Mouse (Mus musculus): ENCODE measurements at regions not wholly inside any gene's neighbourhood (a gene's known extent, or its start where the extent isn't known, plus 50 kb on each side); places are given as distances from the start of the nearest gene placed in this dataset.

DNA sequence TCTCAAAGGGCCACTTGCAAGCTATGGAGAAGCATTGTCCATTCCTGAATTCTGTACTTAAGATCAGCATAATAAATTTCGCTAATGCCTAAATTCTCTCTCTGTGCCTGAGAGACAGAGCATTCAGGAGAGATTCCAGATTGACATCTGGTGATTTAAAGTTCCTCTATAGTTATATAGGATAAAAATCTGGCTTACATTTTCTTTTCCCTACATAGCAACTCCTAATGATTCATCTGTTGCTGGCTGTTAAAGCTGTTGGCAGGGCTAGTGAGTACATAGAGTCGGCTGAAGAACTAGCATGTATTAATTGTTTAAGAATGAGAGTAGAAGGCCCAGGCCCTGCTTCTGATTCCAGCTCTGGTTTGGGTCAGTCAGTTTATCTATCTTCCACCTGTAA is 870.0 kb upstream of the Stxbp6 start:
- WGBS: 66% methylated on average over 2 of the region's 2 CpGs
- no peak overlapping the region for H3K4me3 ChIP-seq (ENCODE audit: low read depth, low read length)
- no peak overlapping the region for H3K4me2 ChIP-seq (ENCODE audit: low read length)
- no peak for ATAC-seq (replicated peaks; ENCODE audit: low FRiP score, low TSS enrichment, low read depth)
- H3K27ac ChIP-seq (ENCODE audit: low read depth): no peak overlapping the region
- no peak for DNase-seq (ENCODE audit: low spot score)
- H3K27me3 ChIP-seq (replicated peaks; ENCODE audit: control insufficient read depth, insufficient read depth, low read length): no peaks in the 10 kb centered on the region
- H3K4me1 ChIP-seq (replicated peaks; ENCODE audit: control insufficient read depth, insufficient read depth, low read length): no peaks in the 10 kb centered on the region
- H3K9ac ChIP-seq (ENCODE audit: low read length): no peak overlapping the region
- H3K36me3 ChIP-seq (ENCODE audit: control insufficient read depth, insufficient read depth, low read length): no peaks in the 10 kb centered on the region
- no peaks in the 10 kb centered on the region for H3K9me3 ChIP-seq (ENCODE audit: control insufficient read depth, low read length)

DNA sequence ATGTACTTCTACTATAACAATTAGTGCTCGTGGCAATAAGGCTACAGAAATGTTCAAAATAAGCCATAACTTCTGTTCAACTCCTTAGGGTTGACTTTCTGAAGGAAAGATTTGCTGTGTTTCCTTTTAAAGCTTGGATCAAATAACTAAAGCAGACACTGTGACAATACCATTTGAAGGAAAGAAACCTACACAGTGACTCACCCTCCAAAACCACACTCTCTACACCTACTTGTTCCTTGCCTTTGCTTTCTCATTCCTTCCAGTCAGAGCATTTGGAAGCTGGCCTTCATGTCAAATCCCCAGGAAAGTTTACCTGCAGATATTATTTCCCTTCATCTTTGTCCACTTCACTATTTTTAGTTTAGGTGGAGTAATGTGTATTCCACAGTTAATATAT is 867.9 kb upstream of the Stxbp6 start:
- no peak overlapping the region for H3K4me2 ChIP-seq (ENCODE audit: low read length)
- H3K4me1 ChIP-seq (replicated peaks; ENCODE audit: control insufficient read depth, insufficient read depth, low read length): no peaks in the 10 kb centered on the region
- H3K4me3 ChIP-seq (ENCODE audit: low read depth, low read length): no peak overlapping the region
- DNase-seq (ENCODE audit: low spot score): no peak
- no peaks in the 10 kb centered on the region for H3K36me3 ChIP-seq (ENCODE audit: control insufficient read depth, insufficient read depth, low read length)
- no peak for ATAC-seq (replicated peaks; ENCODE audit: low FRiP score, low TSS enrichment, low read depth)
- H3K9me3 ChIP-seq (ENCODE audit: control insufficient read depth, low read length): no peaks in the 10 kb centered on the region
- WGBS: 55% methylated on average over 1 of the region's 1 CpGs
- no peak overlapping the region for H3K9ac ChIP-seq (ENCODE audit: low read length)
- no peak overlapping the region for H3K27ac ChIP-seq (ENCODE audit: low read depth)
- H3K27me3 ChIP-seq (replicated peaks; ENCODE audit: control insufficient read depth, insufficient read depth, low read length): no peaks in the 10 kb centered on the region

GRCm38 (mm10) chr12:45933388-45933787 is 858.9 kb upstream of the Stxbp6 start:
- H3K36me3 ChIP-seq (ENCODE audit: control insufficient read depth, insufficient read depth, low read length): no peaks in the 10 kb centered on the region
- no peak overlapping the region for H3K4me3 ChIP-seq (ENCODE audit: low read depth, low read length)
- H3K27me3 ChIP-seq (replicated peaks; ENCODE audit: control insufficient read depth, insufficient read depth, low read length): no peaks in the 10 kb centered on the region
- no peaks in the 10 kb centered on the region for H3K4me1 ChIP-seq (replicated peaks; ENCODE audit: control insufficient read depth, insufficient read depth, low read length)
- H3K4me2 ChIP-seq (ENCODE audit: low read length): no peak overlapping the region
- WGBS: 65% methylated on average over 2 of the region's 2 CpGs
- ATAC-seq (replicated peaks; ENCODE audit: low FRiP score, low TSS enrichment, low read depth): no peak
- DNase-seq (ENCODE audit: low spot score): no peak
- no peaks in the 10 kb centered on the region for H3K9me3 ChIP-seq (ENCODE audit: control insufficient read depth, low read length)
- H3K9ac ChIP-seq (ENCODE audit: low read length): no peak overlapping the region
- H3K27ac ChIP-seq (ENCODE audit: low read depth): no peak overlapping the region

DNA sequence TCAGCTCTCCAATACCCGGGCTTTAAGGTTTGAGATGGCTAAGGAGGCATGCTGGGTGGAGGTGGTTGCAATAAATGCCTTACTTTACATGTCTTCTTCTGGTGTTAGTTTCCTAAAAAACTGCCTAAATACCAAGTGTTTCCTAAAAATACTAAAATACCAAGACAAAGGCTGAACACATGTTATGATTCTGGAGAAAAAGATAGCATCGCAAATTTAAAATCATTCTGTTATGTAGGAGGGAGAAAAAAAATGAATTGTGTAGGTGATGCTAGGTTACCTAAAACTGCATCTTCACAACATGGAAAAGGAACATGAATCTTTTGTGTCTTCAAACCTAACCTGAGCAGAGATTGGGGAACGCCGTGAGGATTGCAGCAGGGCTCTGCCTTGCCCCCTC is 857.7 kb upstream of the Stxbp6 start:
- no peak overlapping the region for H3K4me3 ChIP-seq (ENCODE audit: low read depth, low read length)
- no peak for DNase-seq (ENCODE audit: low spot score)
- no peak for ATAC-seq (replicated peaks; ENCODE audit: low FRiP score, low TSS enrichment, low read depth)
- no peaks in the 10 kb centered on the region for H3K4me1 ChIP-seq (replicated peaks; ENCODE audit: control insufficient read depth, insufficient read depth, low read length)
- H3K27me3 ChIP-seq (replicated peaks; ENCODE audit: control insufficient read depth, insufficient read depth, low read length): no peaks in the 10 kb centered on the region
- no peak overlapping the region for H3K27ac ChIP-seq (ENCODE audit: low read depth)
- H3K9me3 ChIP-seq (ENCODE audit: control insufficient read depth, low read length): no peaks in the 10 kb centered on the region
- no peak overlapping the region for H3K9ac ChIP-seq (ENCODE audit: low read length)
- H3K4me2 ChIP-seq (ENCODE audit: low read length): no peak overlapping the region
- no peaks in the 10 kb centered on the region for H3K36me3 ChIP-seq (ENCODE audit: control insufficient read depth, insufficient read depth, low read length)
- 70% methylated on average over 4 of the region's 4 CpGs for WGBS

DNA sequence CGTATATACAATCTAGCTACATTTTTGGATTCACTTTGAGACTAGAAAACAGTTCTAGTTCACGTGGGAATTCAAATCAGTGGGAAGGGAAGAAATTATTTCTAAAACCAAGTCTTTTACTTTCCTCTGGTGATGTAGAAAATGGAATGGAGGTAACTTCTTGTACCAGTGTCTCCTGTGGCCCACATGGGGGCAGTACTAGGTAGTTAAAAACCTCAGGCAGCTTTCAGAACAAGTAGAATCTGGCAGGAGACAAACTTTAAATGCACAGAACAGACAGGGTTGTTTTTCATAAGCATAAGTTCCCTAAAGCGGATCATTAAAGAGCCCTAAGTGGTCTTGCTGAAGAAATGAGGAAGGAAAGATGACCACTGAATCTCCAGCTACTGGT is 855.2 kb upstream of the Stxbp6 start:
- Histone ChIP-seq H3K27me3 (replicated peaks; ENCODE audit: control insufficient read depth, insufficient read depth, low read length) (no peaks in the 10 kb centered on the region), H3K9ac (ENCODE audit: low read length) (no peak overlapping the region), H3K4me2 (ENCODE audit: low read length) (no peak overlapping the region), H3K36me3 (ENCODE audit: control insufficient read depth, insufficient read depth, low read length) (no peaks in the 10 kb centered on the region), H3K4me3 (ENCODE audit: low read depth, low read length) (no peak overlapping the region), H3K4me1 (replicated peaks; ENCODE audit: control insufficient read depth, insufficient read depth, low read length) (no peaks in the 10 kb centered on the region), H3K27ac (ENCODE audit: low read depth) (no peak overlapping the region), H3K9me3 (ENCODE audit: control insufficient read depth, low read length) (no peaks in the 10 kb centered on the region)
- DNase-seq (ENCODE audit: low spot score): no peak
- no peak for ATAC-seq (replicated peaks; ENCODE audit: low FRiP score, low TSS enrichment, low read depth)
- WGBS: 32% methylated on average over 3 of the region's 3 CpGs

GRCm38 (mm10) chr12:45929001-45929759 is 854.7 kb upstream of the Stxbp6 start:
- Histone ChIP-seq H3K4me2 (ENCODE audit: low read length) (no peak overlapping the region), H3K4me3 (ENCODE audit: low read depth, low read length) (no peak overlapping the region), H3K27ac (ENCODE audit: low read depth) (no peak overlapping the region), H3K27me3 (replicated peaks; ENCODE audit: control insufficient read depth, insufficient read depth, low read length) (no peaks in the 10 kb centered on the region), H3K9me3 (ENCODE audit: control insufficient read depth, low read length) (no peaks in the 10 kb centered on the region), H3K9ac (ENCODE audit: low read length) (no peak overlapping the region), H3K4me1 (replicated peaks; ENCODE audit: control insufficient read depth, insufficient read depth, low read length) (no peaks in the 10 kb centered on the region), H3K36me3 (ENCODE audit: control insufficient read depth, insufficient read depth, low read length) (no peaks in the 10 kb centered on the region)
- DNase-seq (ENCODE audit: low spot score) (no peak), ATAC-seq (replicated peaks; ENCODE audit: low FRiP score, low TSS enrichment, low read depth) (no peak)
- 86% methylated on average over 7 of the region's 7 CpGs for WGBS
